Mouse (Mus musculus): ENCODE results near the gene Gm21760.
"Not testable (repeated sequence)": the region's sequence is repeated elsewhere in the genome, so short reads cannot be mapped to it uniquely, and the experiment has no call there.

Gene Gm21760

DNA sequence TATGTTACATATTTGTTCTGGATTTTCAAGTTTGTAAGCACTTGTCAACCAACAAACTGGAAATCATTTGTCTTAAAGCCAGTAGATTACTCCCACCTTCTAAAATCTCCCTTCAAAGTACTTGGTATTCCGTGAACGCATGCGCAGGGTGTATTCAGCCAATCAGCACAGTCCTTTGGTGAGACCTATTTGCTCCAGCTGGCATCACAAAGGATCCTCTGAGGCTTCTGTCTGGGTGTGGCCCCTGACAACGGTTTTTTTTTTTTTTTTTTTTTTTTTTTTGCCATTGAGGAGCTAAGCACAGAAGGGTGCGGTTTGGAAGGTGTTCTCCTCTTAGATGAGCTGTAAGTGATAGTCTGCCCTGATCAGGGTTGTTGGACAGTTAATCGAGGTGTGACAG is at the start of gene Gm21760:
TSS of gene Gm21760 (plus strand) at position 301 of the 400 bp plus-strand sequence.
- not testable (repeated sequence) for DNase-seq

Data from cerebellum, adult 18-20 months (tissue).